Mouse (Mus musculus) MEL (cell line): ENCODE results near the gene Akr1e1. TPM values are rescaled to one million over a fixed set of nuclear protein-coding genes. Genes with fewer than 3 reads are reported as not detected.

Experiments used
- polyA plus RNA-seq, 2 experiments: library from polyadenylated mRNA; stranded (reverse) in 1 of 2; unstranded in 1 of 2; fragments of >175 nt in 1 of 2; fragments of >200 nt in 1 of 2; gene quantifications; 2 replicates each; pipeline versions ENCODE4 v1.2.1 to v1.2.4; 2012; ENCODE audit warnings: low replicate concordance in 2 of 2, low read depth in 1 of 2; ENCODE audit not compliant: insufficient read length in 2 of 2, insufficient read depth in 1 of 2, missing spikeins in 1 of 2
- total RNA-seq: library from RNA; depleted of rRNA; stranded (reverse); fragments of 300-350 nt; gene quantifications from 2 replicates; pipeline ENCODE4 v1.2.3, GENCODE M21; 2012; rRNA removed

The Akr1e1 gene
- total and polyA plus RNA-seq, 3 experiments = 13.8 to 16.2 TPM; not detected in 1

Other genes with a start within 250 kb of the Akr1e1 start
- gene Akr1c6, start 174.9 kb downstream of the Akr1e1 start, total RNA-seq = not detected in 2 replicates
- gene Akr1c6, start 174.9 kb downstream of the Akr1e1 start, polyA plus RNA-seq = not detected
- not detected in 2 replicates for gene Akr1c20, start 85.8 kb downstream of the Akr1e1 start, total RNA-seq
- not detected for gene Akr1c20, start 85.8 kb downstream of the Akr1e1 start, polyA plus RNA-seq
- gene Akr1c21, start 35.1 kb downstream of the Akr1e1 start, total RNA-seq = 0.36 and 0.39 TPM in 2 replicates
- gene Akr1c21, start 35.1 kb downstream of the Akr1e1 start, polyA plus RNA-seq = under 1 TPM in 1 of 2 experiments, not detected in 1; 0.18 TPM